Mouse (Mus musculus): ENCODE results near the gene Kmt2d. TPM values are rescaled to one million over a fixed set of nuclear protein-coding genes. Genes with fewer than 3 reads are reported as not detected.

Kmt2d gene
- polyA plus RNA-seq, 1 experiment from 2014 or later = 14.7 TPM

GRCm38 (mm10) chr15:98895635-98896589, 24.9 kb upstream of the Kmt2d start:
- Histone ChIP-seq H3K36me3 (no peaks in the 10 kb centered on the region), H3K4me3 (peak overlapping the region; percentile 58), H3K9me3 (no peaks in the 10 kb centered on the region), H3K9ac (peak overlapping the region; percentile 58), H3K4me2 (replicated peaks) (peak overlapping the region; percentile 99), H3K4me1 (peaks cover 45% of the 10 kb centered on the region), H3K27me3 (peaks cover 98% of the 10 kb centered on the region), H3K27ac (0 out of 2 replicates have a peak overlapping the region, but pooled peaks have one; percentile 22)
- no peak for ATAC-seq (ENCODE audit: low FRiP score, low read depth)
- WGBS = 3% methylated on average over 41 of the region's 41 CpGs

GRCm38 (mm10) chr15:98894746-98895634, 24.0 kb upstream of the Kmt2d start:
- no peak for ATAC-seq (ENCODE audit: low FRiP score, low read depth)
- peak overlapping the region; percentile 58; the same call in 1 of the 2 replicates for H3K9ac ChIP-seq
- WGBS = 4% methylated on average over 38 of the region's 38 CpGs

GRCm38 (mm10) chr15:98893940-98894745, 23.1 kb upstream of the Kmt2d start, which contains the start of gene Rhebl1:
TSS of gene Rhebl1 (minus strand) at chr15:98894540.
- Histone ChIP-seq H3K4me2 (replicated peaks) (peak within 1 kb of the TSS; percentile 99), H3K36me3 (no peaks in the 10 kb centered on the region), H3K9me3 (no peaks in the 10 kb centered on the region), H3K27ac (no peak within 1 kb of the TSS), H3K27me3 (peaks cover 88% of the 10 kb centered on the region), H3K4me1 (peaks cover 45% of the 10 kb centered on the region), H3K4me3 (peak within 1 kb of the TSS; percentile 58), H3K9ac (peak within 1 kb of the TSS; percentile 74)
- no peak for ATAC-seq (ENCODE audit: low FRiP score, low read depth)
- under 1% methylated on average over 77 of the region's 77 CpGs for WGBS

More at GRCm38 (mm10) chr15:98894746-98895634, 24.0 kb upstream of the Kmt2d start:
- Histone ChIP-seq H3K36me3 (no peaks in the 10 kb centered on the region), H3K27ac (no peak overlapping the region), H3K4me3 (peak overlapping the region; percentile 58), H3K4me1 (peaks cover 45% of the 10 kb centered on the region), H3K4me2 (replicated peaks) (peak overlapping the region; percentile 99), H3K9me3 (no peaks in the 10 kb centered on the region), H3K27me3 (peaks cover 96% of the 10 kb centered on the region)

- WGBS = 50% methylated on average over 4 of the region's 4 CpGs
- Histone ChIP-seq H3K9ac (no peak overlapping the region), H3K4me1 (peaks cover 38% of the 10 kb centered on the region), H3K4me2 (replicated peaks) (no peak overlapping the region), H3K4me3 (0 out of 2 replicates have a peak overlapping the region, but pooled peaks have one; percentile 58), H3K27ac (no peak overlapping the region), H3K9me3 (no peaks in the 10 kb centered on the region), H3K36me3 (no peaks in the 10 kb centered on the region), H3K27me3 (peaks cover 80% of the 10 kb centered on the region)
- ATAC-seq (ENCODE audit: low FRiP score, low read depth) = no peak
Observed at GRCm38 (mm10) chr15:98893036-98893435, 22.0 kb upstream of the Kmt2d start.

GRCm38 (mm10) chr15:98891907-98892606, 21.1 kb upstream of the Kmt2d start:
- Histone ChIP-seq H3K27ac (no peak overlapping the region), H3K36me3 (no peaks in the 10 kb centered on the region), H3K9me3 (no peaks in the 10 kb centered on the region), H3K27me3 (peaks cover 71% of the 10 kb centered on the region), H3K4me1 (peaks cover 29% of the 10 kb centered on the region), H3K4me3 (no peak overlapping the region), H3K9ac (no peak overlapping the region), H3K4me2 (replicated peaks) (no peak overlapping the region)
- no peak for ATAC-seq (ENCODE audit: low FRiP score, low read depth)
- 43% methylated on average over 6 of the region's 6 CpGs for WGBS

GRCm38 (mm10) chr15:98891198-98891742, 20.3 kb upstream of the Kmt2d start:
- Histone ChIP-seq H3K27ac (no peak overlapping the region), H3K4me2 (replicated peaks) (peak overlapping the region; percentile 39), H3K4me1 (peaks cover 27% of the 10 kb centered on the region), H3K9me3 (no peaks in the 10 kb centered on the region), H3K36me3 (no peaks in the 10 kb centered on the region), H3K9ac (no peak overlapping the region), H3K27me3 (peaks cover 63% of the 10 kb centered on the region), H3K4me3 (no peak overlapping the region)
- ATAC-seq (ENCODE audit: low FRiP score, low read depth) = no peak
- WGBS = 12% methylated on average over 19 of the region's 19 CpGs

GRCm38 (mm10) chr15:98887526-98887925, 16.5 kb upstream of the Kmt2d start:
- H3K9me3 ChIP-seq = no peaks in the 10 kb centered on the region
- no peaks in the 10 kb centered on the region for H3K36me3 ChIP-seq
- no peak overlapping the region for H3K4me2 ChIP-seq (replicated peaks)
- peak overlapping the region; percentile 52; the same call in 1 of the 2 replicates for H3K27ac ChIP-seq
- no peaks in the 10 kb centered on the region for H3K4me1 ChIP-seq
- no peak for ATAC-seq (ENCODE audit: low FRiP score, low read depth)
- no peak overlapping the region for H3K9ac ChIP-seq
- H3K27me3 ChIP-seq = peaks cover 25% of the 10 kb centered on the region
- WGBS = 84% methylated on average over 7 of the region's 7 CpGs
- H3K4me3 ChIP-seq = no peak overlapping the region

GRCm38 (mm10) chr15:98886667-98887387, 15.8 kb upstream of the Kmt2d start:
- ATAC-seq (ENCODE audit: low FRiP score, low read depth) = peak; percentile 64; the same call in 1 of the 2 replicates
- H3K4me2 ChIP-seq (replicated peaks) = no peak overlapping the region
- H3K9ac ChIP-seq = no peak overlapping the region
- no peak overlapping the region for H3K4me3 ChIP-seq
- WGBS = 68% methylated on average over 8 of the region's 8 CpGs
- no peaks in the 10 kb centered on the region for H3K9me3 ChIP-seq
- peak overlapping the region; percentile 52; the same call in 1 of the 2 replicates for H3K27ac ChIP-seq
- peaks cover 3% of the 10 kb centered on the region; the same call in 1 of the 2 replicates for H3K4me1 ChIP-seq
- H3K36me3 ChIP-seq = no peaks in the 10 kb centered on the region
- peaks cover 18% of the 10 kb centered on the region for H3K27me3 ChIP-seq

- no peak for ATAC-seq (ENCODE audit: low FRiP score, low read depth)
- no peak overlapping the region for H3K4me3 ChIP-seq
- no peak overlapping the region for H3K9ac ChIP-seq
- H3K27ac ChIP-seq = no peak overlapping the region
- H3K27me3 ChIP-seq = 0 out of 2 replicates have a peak, but pooled peaks cover 3% of the 10 kb centered on the region
- WGBS = 63% methylated on average over 1 of the region's 1 CpGs
- no peaks in the 10 kb centered on the region for H3K9me3 ChIP-seq
- peaks cover 13% of the 10 kb centered on the region for H3K4me1 ChIP-seq
- H3K4me2 ChIP-seq (replicated peaks) = no peak overlapping the region
- no peaks in the 10 kb centered on the region for H3K36me3 ChIP-seq
Observed at GRCm38 (mm10) chr15:98884106-98884505, 13.1 kb upstream of the Kmt2d start.

GRCm38 (mm10) chr15:98883661-98884060, 12.7 kb upstream of the Kmt2d start:
- Histone ChIP-seq H3K9ac (no peak overlapping the region), H3K36me3 (no peaks in the 10 kb centered on the region)
- ATAC-seq (ENCODE audit: low FRiP score, low read depth) = no peak

More at GRCm38 (mm10) chr15:98883661-98884060, 12.7 kb upstream of the Kmt2d start:
- Histone ChIP-seq H3K27me3 (no peaks in the 10 kb centered on the region), H3K27ac (no peak overlapping the region), H3K4me1 (peaks cover 13% of the 10 kb centered on the region), H3K4me3 (no peak overlapping the region), H3K4me2 (replicated peaks) (no peak overlapping the region), H3K9me3 (no peaks in the 10 kb centered on the region)

Measured in limb, embryonic 13.5 days (tissue).